8 mouse cellular contexts compared by ENCODE assay signal in genomic region chr4:144890690-144891120, GRCm38 (mm10). TPM values are rescaled to one million over a fixed set of nuclear protein-coding genes. Genes with fewer than 3 reads are reported as not detected.
DNase-seq lines count a peak whose midpoint lies in the region; TF ChIP-seq lines count a peak whose summit lies in the region.

No protein-coding gene starts in this region.

- no peak overlapping the region for H3K4me3 ChIP-seq in liver, adult 2 months (ENCODE audit: insufficient read depth, low read depth, low read length)

- H3K27me3 ChIP-seq in liver, adult 2 months (ENCODE audit: control insufficient read depth, insufficient read depth, low read length), result no peaks in the 10 kb centered on the region

- peaks cover 20% of the 10 kb centered on the region for H3K79me2 ChIP-seq in liver, adult 2 months (ENCODE audit: control insufficient read depth, insufficient read depth, low read length)

- peak; percentile 76 for TF ChIP-seq CTCF in liver, adult 2 months (IDR thresholded peaks at IDR 0.05; ENCODE audit: low read depth, low read length)

- no peaks in the 10 kb centered on the region for H3K36me3 ChIP-seq in liver, adult 2 months (ENCODE audit: control insufficient read depth, insufficient read depth, low read length)

- no peak overlapping the region; the same call in 1 of the 2 replicates for H3K27ac ChIP-seq in liver, adult 2 months (replicated peaks; ENCODE audit: insufficient read depth, low read depth, low read length)

- DNase-seq in urinary bladder, postnatal 14 days (ENCODE audit: low spot score), result peak; percentile 60
- no peak for DNase-seq in urinary bladder, postnatal 10 days (ENCODE audit: low spot score)
- peak; percentile 43 for DNase-seq in cerebellum, adult 9-11 months
- DNase-seq in frontal cortex, postnatal 10 days (ENCODE audit: low spot score in 2 of 2), result peak; percentile 48 to 69
- peak; percentile 58 for DNase-seq in kidney, adult 11 months
- peak; percentile 39 for DNase-seq in liver, adult 2 months (ENCODE audit: extremely low read depth, low read depth, low spot score)
- DNase-seq in natural killer cell, adult 2 months (ENCODE audit: low spot score in 2 of 2), result peak; percentile 56 to 59
- DNase-seq in testis, postnatal 14 days (ENCODE audit: low spot score), result peak; percentile 33

- no peak overlapping the region for H3K9ac ChIP-seq in liver, adult 2 months (ENCODE audit: low read depth, low read length)

- peaks cover 9% of the 10 kb centered on the region for H3K4me1 ChIP-seq in liver, adult 2 months (ENCODE audit: control insufficient read depth, insufficient read depth, low read length)

- no peak for TF ChIP-seq POLR2A in liver, adult 2 months (IDR thresholded peaks at IDR 0.05; ENCODE audit: extremely low read depth, insufficient read depth, low read length)

- 14% methylated on average over 7 of the region's 7 CpGs for WGBS in liver, adult 2 months

RNA-seq across cellular contexts. Expression of gene Dhrs3, which starts 1.9 kb away (rescaled TPM):
- total RNA-seq in liver, adult 2 months (2014; rRNA removed), result 85.5 and 109 TPM in 2 replicates
- polyA plus RNA-seq in liver, adult 2 months (2012; rRNA removed), result 225 and 231 TPM in 2 replicates
